Mouse (Mus musculus): ENCODE results near the gene Upp2.

- TF ChIP-seq CTCF (IDR thresholded peaks at IDR 0.05; ENCODE audit: low read depth, low read length), result no peak
- no peak for TF ChIP-seq POLR2A (IDR thresholded peaks at IDR 0.05; ENCODE audit: extremely low read depth, insufficient read depth, low read length)
Observed at GRCm38 (mm10) chr2:58681394-58681793, 114.3 kb downstream of the Upp2 start.
